Mouse (Mus musculus) C2C12 (cell line): ENCODE measurements around the gene Adam12. TPM values are rescaled to one million over a fixed set of nuclear protein-coding genes. Genes with fewer than 3 reads are reported as not detected.

Experiments used
- H3K27me3 ChIP-seq: one replicate; pipeline ENCODE4 v1.6.1; 2011; ENCODE audit not compliant: control insufficient read depth, insufficient read depth, insufficient read length
- H3K36me3 ChIP-seq: one replicate; pipeline ENCODE4 v1.6.1; 2011; ENCODE audit not compliant: control insufficient read depth, insufficient read depth
- H3K4me3 ChIP-seq: one replicate; pipeline ENCODE4 v1.5.1; 2011; ENCODE audit warnings: mild to moderate bottlenecking, control low read depth; ENCODE audit not compliant: poor library complexity, insufficient read depth, severe bottlenecking
- H3K79me2 ChIP-seq: one replicate; pipeline ENCODE4 v1.6.1; 2011; ENCODE audit not compliant: control insufficient read depth, insufficient read depth
- H3K79me3 ChIP-seq: one replicate; pipeline ENCODE4 v1.6.1; 2011; ENCODE audit warnings: low read depth, control low read depth
- H3ac ChIP-seq: one replicate; pipeline ENCODE3; 2011; ENCODE audit warnings: low read depth; ENCODE audit not compliant: control insufficient read depth, insufficient read length
- CEBPB ChIP-seq: IDR thresholded peaks from one replicate; pipeline ENCODE4 v1.6.1; 2011; ENCODE audit warnings: low read depth, mild to moderate bottlenecking, control low read depth, moderate library complexity
- CTCF ChIP-seq: IDR thresholded peaks from one replicate; pipeline ENCODE4 v1.5.1; 2011; ENCODE audit not compliant: control insufficient read depth, insufficient read depth, insufficient read length
- FOSL1 ChIP-seq: IDR thresholded peaks from one replicate; pipeline ENCODE4 v1.8.0; 2011; ENCODE audit warnings: mild to moderate bottlenecking, low read length; ENCODE audit not compliant: poor library complexity, insufficient read depth, severe bottlenecking
- MAX ChIP-seq: IDR thresholded peaks from one replicate; pipeline ENCODE4 v1.6.1; 2011; ENCODE audit warnings: mild to moderate bottlenecking, control low read depth
- MYOD1 ChIP-seq: IDR thresholded peaks from one replicate; pipeline ENCODE4 v1.6.1; 2011; ENCODE audit warnings: low read depth; ENCODE audit not compliant: control insufficient read depth, insufficient read length
- MYOG ChIP-seq: IDR thresholded peaks from one replicate; pipeline ENCODE4 v1.6.1; 2011; ENCODE audit not compliant: control insufficient read depth, insufficient read length; ENCODE audit errors: extremely low read depth
- USF1 ChIP-seq: IDR thresholded peaks from one replicate; pipeline ENCODE4 v1.6.1; 2011; ENCODE audit warnings: low read depth, mild to moderate bottlenecking, control low read depth, moderate library complexity
- polyA plus RNA-seq: library from polyadenylated mRNA; unstranded; fragments of >200 nt; fragmentation: generic; extraction: Trizol; gene quantifications from one replicate; pipeline ENCODE4 v1.2.1, GENCODE M21; 2012; ENCODE audit warnings: missing spikeins

The Adam12 gene
- polyA plus RNA-seq, 1 experiment = 14.7 TPM

DNA sequence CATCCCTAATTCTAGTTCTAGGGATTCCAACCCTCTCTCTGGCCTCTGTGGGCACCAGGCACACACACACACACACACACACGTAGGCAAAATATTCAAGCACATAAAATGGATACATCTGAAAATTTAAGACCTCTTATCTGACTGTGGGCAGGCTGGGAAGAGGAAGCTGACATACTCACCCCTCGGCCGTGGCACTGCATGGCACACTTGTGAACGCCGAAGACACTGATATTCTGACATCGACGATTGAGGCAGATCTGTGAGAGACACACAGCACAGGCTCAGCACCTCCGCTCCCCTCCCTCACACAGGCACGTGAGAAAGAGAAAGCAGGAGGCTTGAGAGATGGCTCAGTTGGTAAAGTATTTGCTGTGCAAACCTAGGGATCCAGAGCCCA lies 315.7 kb downstream of the Adam12 start:
- H3K79me3 ChIP-seq = no peaks in the 10 kb centered on the region
- no peaks in the 10 kb centered on the region for H3K36me3 ChIP-seq
- no peak overlapping the region for H3K4me3 ChIP-seq
- no peaks in the 10 kb centered on the region for H3K79me2 ChIP-seq
- TF ChIP-seq MAX = no peak
- no peak for TF ChIP-seq MYOG
- TF ChIP-seq MYOD1 = no peak
- no peak for TF ChIP-seq CTCF
- no peak for TF ChIP-seq CEBPB
- no peak for TF ChIP-seq USF1
- TF ChIP-seq FOSL1 = no peak
- H3K27me3 ChIP-seq = no peaks in the 10 kb centered on the region
- no peak overlapping the region for H3ac ChIP-seq

- Histone ChIP-seq H3K36me3 (no peaks in the 10 kb centered on the region), H3K79me2 (no peaks in the 10 kb centered on the region), H3K27me3 (no peaks in the 10 kb centered on the region), H3K79me3 (no peaks in the 10 kb centered on the region), H3ac (no peak overlapping the region), H3K4me3 (no peak overlapping the region)
- no peak for TF ChIP-seq FOSL1
- TF ChIP-seq MAX = no peak
- TF ChIP-seq USF1 = no peak
- no peak for TF ChIP-seq CTCF
- no peak for TF ChIP-seq MYOD1
- no peak for TF ChIP-seq MYOG
- no peak for TF ChIP-seq CEBPB
These were observed 320.1 kb downstream of the Adam12 start for GRCm38 (mm10) chr7:133911881-133912280.

GRCm38 (mm10) chr7:133909833-133910375 lies 322.0 kb downstream of the Adam12 start:
- Histone ChIP-seq H3K36me3 (no peaks in the 10 kb centered on the region), H3K27me3 (no peaks in the 10 kb centered on the region), H3K79me3 (no peaks in the 10 kb centered on the region), H3K79me2 (no peaks in the 10 kb centered on the region), H3ac (no peak overlapping the region), H3K4me3 (no peak overlapping the region)
- TF ChIP-seq USF1 (no peak), MYOG (no peak), CTCF (no peak), MAX (no peak), FOSL1 (no peak), MYOD1 (no peak), CEBPB (no peak)

- TF ChIP-seq MAX (no peak), MYOG (no peak), USF1 (no peak), CTCF (no peak), FOSL1 (no peak), CEBPB (no peak), MYOD1 (no peak)
- H3K4me3 ChIP-seq = no peak overlapping the region
- H3K27me3 ChIP-seq = no peaks in the 10 kb centered on the region
- H3K79me3 ChIP-seq = no peaks in the 10 kb centered on the region
- H3K36me3 ChIP-seq = no peaks in the 10 kb centered on the region
- H3ac ChIP-seq = no peak overlapping the region
- no peaks in the 10 kb centered on the region for H3K79me2 ChIP-seq
These were observed 323.0 kb downstream of the Adam12 start for GRCm38 (mm10) chr7:133908966-133909365.

DNA sequence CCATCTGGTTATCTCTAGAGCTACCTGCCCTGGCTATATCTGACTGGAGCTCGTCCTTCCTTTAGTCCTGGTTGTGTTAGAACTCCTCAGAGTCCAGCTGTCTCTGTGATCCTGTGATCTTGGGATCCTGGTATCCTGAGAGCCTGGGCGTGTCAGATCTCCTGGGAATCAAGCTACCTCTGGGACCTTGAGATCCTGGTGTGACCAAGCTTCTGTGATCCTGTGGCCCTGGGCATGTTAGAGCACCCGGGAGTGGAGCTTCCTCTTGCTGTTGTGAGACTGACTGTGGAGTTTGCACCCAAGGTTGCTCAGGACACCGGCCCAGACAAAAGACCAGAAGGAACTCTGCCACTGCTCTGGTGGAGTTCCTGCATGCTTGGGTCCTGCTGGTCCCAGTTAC lies 332.6 kb downstream of the Adam12 start:
- Histone ChIP-seq H3ac (no peak overlapping the region), H3K4me3 (no peak overlapping the region), H3K36me3 (no peaks in the 10 kb centered on the region), H3K79me3 (no peaks in the 10 kb centered on the region), H3K27me3 (no peaks in the 10 kb centered on the region), H3K79me2 (no peaks in the 10 kb centered on the region)
- no peak for TF ChIP-seq USF1
- no peak for TF ChIP-seq CEBPB
- no peak for TF ChIP-seq CTCF
- no peak for TF ChIP-seq FOSL1
- TF ChIP-seq MYOG = no peak
- no peak for TF ChIP-seq MAX
- TF ChIP-seq MYOD1 = no peak
